ENCODE assay signal across 9 mouse cellular contexts in the genomic region with DNA sequence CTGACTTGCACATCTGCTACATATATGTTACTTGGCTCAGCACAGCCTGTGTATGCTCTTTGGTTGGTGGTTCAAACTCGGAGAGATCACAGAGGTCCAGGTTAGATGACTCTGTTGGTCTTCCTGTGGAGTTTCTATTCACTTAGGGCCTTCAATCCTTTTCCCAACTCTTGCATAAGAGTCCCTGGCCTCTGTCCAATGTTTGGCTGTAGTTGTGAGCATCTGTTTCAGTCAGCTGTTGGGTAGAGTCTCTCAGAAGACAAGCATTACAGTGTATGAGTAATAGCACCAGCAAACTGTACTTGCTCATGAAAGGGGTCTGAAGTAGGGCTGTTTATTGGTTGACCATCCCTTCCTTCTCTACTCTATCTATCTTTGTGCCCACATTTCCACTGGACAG.
A peak's percentile ranks its signal among the peaks of the same experiment; 100 is the strongest.
DNase-seq lines count a peak whose midpoint lies in the region; ATAC-seq and TF ChIP-seq lines count a peak whose summit lies in the region.
"Had no signal": no experiment of that assay in that cellular context is flagged by ENCODE, and none has a peak within 500 bp of the region (broad histone marks: within the 10 kb centered on the region; RNA-seq: fewer than 3 reads in every experiment).

No protein-coding gene starts in this region.

- H3K4me1 ChIP-seq in kidney, embryonic 15.5 days = no peaks in the 10 kb centered on the region
- no peaks in the 10 kb centered on the region for H3K4me1 ChIP-seq in forebrain, embryonic 12.5 days
- H3K4me1 ChIP-seq: liver, embryonic 13.5 days had no signal

- no peaks in the 10 kb centered on the region for H3K9me3 ChIP-seq in kidney, embryonic 15.5 days (replicated peaks)
- H3K9me3 ChIP-seq in forebrain, embryonic 12.5 days = no peaks in the 10 kb centered on the region
- H3K9me3 ChIP-seq: liver, embryonic 13.5 days had no signal

- H3K9ac ChIP-seq in kidney, embryonic 15.5 days = no peak overlapping the region
- no peak overlapping the region for H3K9ac ChIP-seq in forebrain, embryonic 12.5 days
- H3K9ac ChIP-seq: liver, embryonic 13.5 days had no signal

- no peak overlapping the region for H3K27ac ChIP-seq in kidney, embryonic 15.5 days
- no peak overlapping the region for H3K27ac ChIP-seq in forebrain, embryonic 12.5 days
- H3K27ac ChIP-seq: liver, embryonic 13.5 days had no signal

- no peaks in the 10 kb centered on the region for H3K36me3 ChIP-seq in kidney, embryonic 15.5 days
- no peaks in the 10 kb centered on the region for H3K36me3 ChIP-seq in myocyte (ENCODE audit: control insufficient read depth, insufficient read depth)
- no peaks in the 10 kb centered on the region for H3K36me3 ChIP-seq in forebrain, embryonic 12.5 days (replicated peaks)
- H3K36me3 ChIP-seq: liver, embryonic 13.5 days had no signal

- WGBS in kidney, embryonic 15.5 days = 83% methylated on average over 1 of the region's 1 CpGs
- WGBS in forebrain, embryonic 12.5 days = 82% methylated on average over 1 of the region's 1 CpGs

- no peaks in the 10 kb centered on the region for H3K79me2 ChIP-seq in myocyte (ENCODE audit: control insufficient read depth, insufficient read depth)

- no peak for ATAC-seq in kidney, embryonic 15.5 days (replicated peaks; ENCODE audit: low FRiP score)
- no peak for ATAC-seq in forebrain, embryonic 12.5 days (ENCODE audit: low FRiP score)
- no peak for ATAC-seq in megakaryocyte-erythroid progenitor cell, adult 5-6 weeks (replicated peaks; ENCODE audit: low FRiP score, low TSS enrichment, poor library complexity, severe bottlenecking)

- DNase-seq in kidney, postnatal 25 days = peak; percentile 13 to 27
- DNase-seq in adrenal gland, postnatal 14 days = peak; percentile 60
- DNase-seq in heart, postnatal 36 days = peak; percentile 57 to 69
- DNase-seq in cerebellum, adult 8-10 months = no peak
- DNase-seq: liver, embryonic 13.5 days had no signal

- TF ChIP-seq POLR2A in myocyte (IDR thresholded peaks at IDR 0.05; ENCODE audit: insufficient read length, low read depth) = no peak

- intact Hi-C loops in heart, postnatal 36 days (cut with DNase I) = no loop called here

- no peak overlapping the region for H3K4me2 ChIP-seq in kidney, embryonic 15.5 days
- no peak overlapping the region for H3K4me2 ChIP-seq in myocyte (ENCODE audit: low read depth)
- H3K4me2 ChIP-seq in forebrain, embryonic 12.5 days = no peak overlapping the region
- H3K4me2 ChIP-seq: liver, embryonic 13.5 days had no signal

- H3ac ChIP-seq in myocyte (ENCODE audit: control insufficient read depth, insufficient read length) = no peak overlapping the region

- H3K4me3 ChIP-seq in kidney, embryonic 15.5 days (replicated peaks) = no peak overlapping the region
- no peak overlapping the region for H3K4me3 ChIP-seq in myocyte
- no peak overlapping the region for H3K4me3 ChIP-seq in forebrain, embryonic 12.5 days (replicated peaks)
- H3K4me3 ChIP-seq: liver, embryonic 13.5 days had no signal

- no peaks in the 10 kb centered on the region for H3K27me3 ChIP-seq in kidney, embryonic 15.5 days
- no peaks in the 10 kb centered on the region for H3K27me3 ChIP-seq in myocyte (ENCODE audit: control insufficient read depth, insufficient read depth, insufficient read length)
- H3K27me3 ChIP-seq in forebrain, embryonic 12.5 days = no peaks in the 10 kb centered on the region
- H3K27me3 ChIP-seq: liver, embryonic 13.5 days had no signal

TF ChIP-seq in myocyte, 11 proteins besides CTCF, POLR2A, EP300 and RAD21:
- TF ChIP-seq TCF12 (IDR thresholded peaks at IDR 0.05; ENCODE audit: insufficient read depth, poor library complexity, severe bottlenecking) (peak; percentile 42), SRF (IDR thresholded peaks at IDR 0.05; ENCODE audit: control insufficient read depth, insufficient read length, low read depth) (no peak), MAX (IDR thresholded peaks at IDR 0.05; ENCODE audit: low read depth) (no peak), MYOD1 (IDR thresholded peaks at IDR 0.05; ENCODE audit: control insufficient read depth in 1 of 3, insufficient read length in 2 of 3, low read depth in 2 of 3) (peak in 2 of 3 experiments; percentile 57 to 65), POLR2AphosphoS2 (IDR thresholded peaks at IDR 0.05; ENCODE audit: insufficient read length, low read depth) (no peak), CEBPB (IDR thresholded peaks at IDR 0.05; ENCODE audit: insufficient read depth, poor library complexity, severe bottlenecking) (peak; percentile 93), E2F4 (IDR thresholded peaks at IDR 0.05; ENCODE audit: insufficient read depth) (no peak)
